Mouse (Mus musculus) kidney, postnatal 10 days (tissue): ENCODE data around the gene Fam171a2.

Source experiments
- DNase-seq: peaks from one replicate; pipeline ENCODE4 v3.0.0; 2021; ENCODE audit warnings: mixed read lengths

Fam171a2 gene

DNA sequence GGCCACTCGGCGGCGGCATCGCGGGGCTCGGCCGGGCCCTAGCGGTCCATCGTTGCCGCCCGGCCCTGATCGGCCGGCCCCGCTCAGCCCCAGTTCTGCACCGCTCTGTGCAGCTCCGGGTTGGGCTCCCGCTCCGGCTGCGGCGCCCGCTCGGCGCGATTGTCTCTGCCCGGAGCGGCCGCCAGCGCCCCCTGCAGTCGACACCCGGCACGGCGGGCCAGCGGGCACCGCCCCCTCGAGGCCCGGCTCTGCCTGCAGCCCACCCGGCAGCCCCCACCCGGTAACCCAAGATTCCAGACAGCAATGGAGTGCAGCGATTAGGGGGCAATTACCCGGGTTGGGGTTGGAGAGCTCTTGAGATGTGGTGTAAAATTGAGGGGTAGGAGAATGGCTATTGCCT lies at the start of gene Fam171a2:
Fam171a2 (minus strand) TSS at position 186 of the 400 bp plus-strand sequence.
- DNase-seq, result peak; percentile 91

DNA sequence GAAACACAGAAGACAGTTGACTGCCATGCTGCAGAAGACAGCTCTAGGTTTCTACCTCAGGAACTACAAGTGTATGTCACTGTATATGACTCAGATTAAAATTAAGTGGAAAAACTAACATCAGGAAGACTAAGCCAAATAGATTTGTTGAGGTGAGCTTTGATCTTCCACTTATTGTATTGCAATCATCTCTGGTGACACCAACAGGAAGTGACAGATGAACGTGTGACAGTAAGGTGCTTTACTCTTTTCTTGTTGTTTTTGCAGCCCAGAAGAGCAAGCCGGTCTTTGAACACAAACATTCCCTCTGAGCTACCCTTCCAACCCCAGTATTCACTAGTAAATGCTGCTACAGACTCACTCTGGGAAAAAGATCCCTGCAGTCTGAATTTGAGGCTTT lies 49.2 kb upstream of the Fam171a2 start:
- no peak for DNase-seq

DNA sequence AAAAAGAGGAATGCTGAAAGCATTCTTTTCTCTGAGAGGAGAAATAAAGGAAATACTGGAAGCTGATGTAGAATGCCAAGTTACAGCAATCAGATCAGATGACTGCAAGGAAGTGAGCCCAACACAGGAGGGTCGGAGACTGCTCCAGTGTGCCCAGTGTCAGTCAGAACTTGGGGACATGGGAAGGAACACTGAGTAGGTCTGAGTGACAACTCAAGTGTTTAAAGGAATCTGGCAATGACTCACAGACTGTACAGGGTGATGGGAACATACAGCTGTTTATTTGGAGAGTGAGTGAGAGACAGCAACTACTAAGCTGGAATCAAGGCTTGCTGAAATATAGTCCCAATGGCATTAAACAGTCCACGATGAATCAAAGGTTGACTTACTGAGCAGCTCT lies 48.7 kb upstream of the Fam171a2 start:
- no peak for DNase-seq

DNA sequence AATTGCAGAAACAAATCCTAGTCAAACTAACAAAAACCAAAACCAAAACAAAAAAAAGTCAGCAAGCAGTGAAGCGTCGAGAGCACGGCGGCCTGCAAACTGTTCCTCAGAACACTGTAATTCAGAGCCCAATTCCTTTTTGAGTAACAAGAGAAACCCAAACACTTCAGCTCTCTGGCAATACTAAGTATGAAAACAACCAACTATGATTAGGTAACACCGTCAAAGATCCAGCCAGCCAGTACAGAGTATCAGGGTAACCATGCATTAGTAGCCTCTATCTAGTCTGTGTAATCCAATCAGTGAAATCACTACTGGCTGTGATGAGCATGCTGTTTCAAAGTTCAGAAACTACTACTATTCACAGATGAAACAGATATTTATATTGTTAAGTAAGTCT lies 48.3 kb upstream of the Fam171a2 start:
- DNase-seq, result no peak

DNA sequence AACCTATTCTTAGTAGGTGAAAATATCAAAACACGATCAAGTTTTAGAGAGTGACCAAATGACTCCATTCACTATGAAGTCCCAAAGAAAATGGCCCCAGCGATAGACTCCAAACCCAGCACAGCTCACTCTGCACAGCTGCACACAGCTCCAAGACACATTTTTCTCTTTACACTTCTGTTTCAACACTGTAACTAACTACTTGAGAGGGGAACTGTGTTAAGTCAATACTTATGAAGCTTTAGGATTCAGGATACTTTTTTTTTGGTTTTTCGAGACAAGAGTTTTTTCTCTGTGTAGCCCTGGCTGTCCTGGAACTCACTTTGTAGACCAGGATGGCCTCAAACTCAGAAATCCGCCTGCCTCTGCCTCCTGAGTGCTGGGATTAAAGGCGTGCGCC lies 47.6 kb upstream of the Fam171a2 start:
- no peak for DNase-seq

DNA sequence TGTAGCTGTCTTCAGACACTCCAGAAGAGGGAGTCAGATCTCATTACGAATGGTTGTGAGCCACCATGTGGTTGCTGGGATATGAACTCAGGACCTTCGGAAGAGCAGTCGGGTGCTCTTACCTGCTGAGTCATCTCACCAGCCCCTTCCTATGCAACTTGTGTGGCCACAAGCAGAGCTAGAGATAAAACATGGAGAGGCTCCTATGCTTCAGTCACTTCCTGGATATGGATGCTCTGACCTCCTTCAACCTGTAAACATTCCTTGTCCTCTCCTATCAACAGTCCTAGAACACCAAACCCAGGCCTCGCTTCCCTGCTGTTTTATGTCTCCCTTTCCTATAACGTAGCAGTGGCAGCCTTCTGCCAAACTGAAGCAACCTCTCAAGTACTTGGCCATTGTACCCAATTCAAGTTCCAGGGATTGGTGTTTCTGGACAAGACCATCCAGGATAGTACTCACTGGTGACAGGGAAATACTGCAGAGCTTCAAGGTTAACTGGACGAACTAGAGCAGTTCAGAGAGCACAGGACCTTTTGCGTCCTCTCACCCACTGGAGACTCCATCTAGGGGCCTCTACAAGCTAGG lies 46.7 kb upstream of the Fam171a2 start:
- no peak for DNase-seq

DNA sequence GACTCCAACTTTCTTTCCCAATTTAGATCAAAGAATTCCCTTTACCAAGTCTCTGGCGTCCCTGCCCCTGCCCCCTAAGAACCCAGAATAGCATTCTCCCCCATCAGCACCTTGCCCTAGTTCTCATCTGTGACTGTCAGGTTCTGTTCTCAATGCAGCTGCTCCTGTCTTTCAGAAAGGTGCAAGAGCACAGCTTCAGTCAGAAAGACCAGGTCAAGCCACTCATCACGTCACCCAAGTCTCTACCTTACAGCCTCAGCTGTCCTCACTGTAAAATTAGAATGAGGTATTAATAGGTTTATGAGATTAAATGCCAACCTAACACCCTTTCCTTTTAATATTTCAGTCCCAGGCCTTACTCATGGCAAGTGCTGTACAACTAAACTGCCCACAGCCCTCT lies 45.8 kb upstream of the Fam171a2 start:
- DNase-seq, result no peak

DNA sequence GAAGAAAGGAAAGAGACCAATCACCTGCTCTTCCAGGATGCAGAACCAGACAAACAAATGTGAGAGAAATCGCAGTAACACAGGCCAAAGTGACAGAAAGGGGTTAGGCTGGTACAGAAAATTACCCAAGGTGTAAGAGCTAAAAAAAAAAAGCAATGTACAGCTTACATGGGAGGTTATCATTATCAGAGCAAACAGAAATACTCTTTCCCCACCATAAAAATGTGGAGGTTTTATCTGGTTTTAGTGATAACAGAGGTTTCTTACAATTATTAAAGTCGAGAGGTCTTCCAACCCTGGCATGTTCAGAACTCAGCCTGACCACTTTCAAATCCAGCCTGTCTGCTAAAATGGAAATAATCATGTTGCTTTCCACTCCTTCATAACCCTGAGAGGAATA lies 40.4 kb upstream of the Fam171a2 start:
- DNase-seq, result no peak

DNA sequence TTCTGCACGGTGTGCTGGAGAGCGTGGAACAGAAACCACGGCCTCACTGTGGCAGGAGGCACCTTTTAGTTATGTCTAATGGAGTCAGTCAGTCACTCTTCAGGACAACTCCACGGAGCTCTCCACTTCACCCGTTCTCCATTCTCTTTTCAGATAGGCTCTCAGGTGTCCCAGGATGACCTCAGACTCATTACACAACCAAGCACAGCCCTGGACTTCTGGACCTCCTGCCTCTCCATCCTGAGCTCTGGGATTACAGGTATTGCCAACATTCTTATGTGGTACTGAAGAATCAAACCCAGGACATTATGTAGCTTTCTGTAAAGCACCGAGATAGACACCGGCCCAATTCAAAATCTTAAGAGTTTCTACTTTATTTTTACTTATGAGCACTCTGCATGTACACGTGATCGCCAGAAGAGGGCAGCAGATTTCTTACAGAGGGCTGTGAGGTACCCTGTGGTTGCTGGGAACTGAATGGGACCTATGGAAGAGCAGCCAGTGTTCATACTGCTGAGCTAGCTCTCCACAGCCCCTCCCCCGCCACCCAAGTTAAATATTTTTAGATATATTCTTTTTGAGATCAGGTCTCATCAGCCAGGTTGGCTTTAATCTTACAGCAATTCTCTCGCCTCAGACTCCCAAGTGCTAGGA lies 39.4 kb upstream of the Fam171a2 start:
- peak; percentile 71 for DNase-seq

DNA sequence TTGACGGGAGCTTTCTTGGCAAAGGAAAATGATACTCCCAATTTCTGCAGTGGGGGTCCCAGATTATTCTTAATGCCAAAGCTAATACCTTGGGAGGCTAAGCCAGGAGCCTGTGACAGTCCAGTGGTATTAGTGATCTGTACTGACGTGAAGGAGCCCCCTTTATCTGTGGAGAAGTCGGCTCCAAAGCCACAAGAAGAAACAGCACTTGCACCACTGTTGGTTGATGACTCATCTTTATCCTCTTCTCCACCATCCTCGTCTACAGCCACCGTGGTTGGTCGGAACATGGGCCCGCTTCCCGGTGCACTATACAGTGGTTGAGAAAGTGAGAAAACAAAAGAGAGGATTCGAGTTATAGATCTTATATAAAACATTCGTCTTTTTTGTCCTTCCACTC lies 34.3 kb upstream of the Fam171a2 start:
- no peak for DNase-seq

DNA sequence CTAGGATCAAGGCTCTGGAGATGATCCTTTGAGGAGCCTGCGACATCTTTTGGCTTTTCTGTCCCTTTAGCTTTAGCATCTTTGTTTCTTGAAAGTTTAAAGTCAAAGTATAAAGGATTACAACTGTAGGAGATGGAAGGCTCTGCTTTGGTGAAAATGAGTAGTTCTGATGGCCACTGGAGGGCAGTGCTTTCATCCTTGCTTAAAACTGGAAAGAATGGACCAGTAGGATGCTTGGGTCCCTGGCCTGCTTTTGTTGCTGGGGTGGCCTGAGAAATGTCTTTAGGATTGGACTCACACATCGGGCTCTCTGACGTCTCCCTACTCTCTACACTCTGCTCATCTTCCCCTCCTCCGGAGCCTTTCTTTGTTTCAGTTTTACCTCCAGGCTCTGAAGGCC lies 33.4 kb upstream of the Fam171a2 start:
- peak; percentile 17 for DNase-seq

DNA sequence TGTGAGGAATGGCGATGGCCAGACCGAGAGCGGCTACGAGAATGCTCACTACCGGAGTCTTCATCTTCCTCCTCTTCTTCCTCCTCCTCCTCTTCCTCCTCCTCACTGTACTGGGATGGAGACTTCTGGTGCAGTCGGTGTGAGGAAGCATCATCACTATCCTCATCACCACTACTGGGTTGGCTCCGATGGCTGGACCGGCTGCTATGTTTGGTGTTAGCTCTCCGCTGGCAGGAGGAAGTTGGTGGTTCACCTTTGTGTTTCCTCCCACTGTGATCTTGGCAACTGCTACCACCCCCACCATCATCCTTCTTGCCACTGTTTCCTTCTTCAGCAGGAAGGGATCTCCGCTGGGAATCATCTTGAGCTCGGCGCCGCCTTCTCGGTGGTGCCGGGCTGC lies 32.6 kb upstream of the Fam171a2 start:
- DNase-seq, result no peak

DNA sequence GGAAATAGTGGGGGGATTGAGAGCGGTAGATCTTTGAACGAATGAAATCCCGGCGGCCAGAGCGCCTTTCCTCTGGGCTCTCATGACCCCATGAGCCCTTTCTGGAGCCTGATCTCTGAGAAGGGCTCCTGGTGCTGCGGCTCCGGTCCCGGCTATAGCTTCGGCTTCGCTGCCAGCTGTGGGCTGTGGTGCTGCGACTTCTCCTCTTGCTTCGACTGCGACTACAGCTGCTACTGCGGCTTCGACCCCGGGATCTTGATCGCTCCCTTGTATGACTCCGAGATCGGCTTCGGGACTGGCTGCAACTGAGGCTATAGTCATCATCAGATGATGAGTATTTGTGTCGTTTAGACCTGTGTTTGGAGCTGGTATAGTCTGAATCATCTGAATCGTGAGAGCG lies 32.1 kb upstream of the Fam171a2 start:
- DNase-seq, result no peak

DNA sequence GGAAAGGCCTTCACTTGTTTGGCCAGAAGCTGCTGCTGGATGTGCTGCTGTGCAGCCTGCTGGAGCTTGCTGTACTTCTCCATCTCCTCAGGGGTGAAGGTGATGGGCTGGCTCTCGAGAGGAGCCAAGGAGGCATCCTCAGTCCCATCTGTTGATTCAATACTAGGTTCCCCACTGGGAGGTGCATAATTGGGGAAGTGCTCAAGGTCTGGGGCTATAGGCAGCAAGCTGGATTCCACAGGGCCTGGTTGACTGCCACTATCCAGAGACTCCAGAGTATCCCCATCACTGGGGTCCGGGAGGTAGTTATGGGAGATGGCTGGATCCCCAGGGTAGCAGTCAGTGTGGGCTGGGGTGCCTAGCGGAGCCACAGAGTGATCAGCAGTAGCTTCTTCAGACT lies 31.2 kb upstream of the Fam171a2 start:
- no peak for DNase-seq

DNA sequence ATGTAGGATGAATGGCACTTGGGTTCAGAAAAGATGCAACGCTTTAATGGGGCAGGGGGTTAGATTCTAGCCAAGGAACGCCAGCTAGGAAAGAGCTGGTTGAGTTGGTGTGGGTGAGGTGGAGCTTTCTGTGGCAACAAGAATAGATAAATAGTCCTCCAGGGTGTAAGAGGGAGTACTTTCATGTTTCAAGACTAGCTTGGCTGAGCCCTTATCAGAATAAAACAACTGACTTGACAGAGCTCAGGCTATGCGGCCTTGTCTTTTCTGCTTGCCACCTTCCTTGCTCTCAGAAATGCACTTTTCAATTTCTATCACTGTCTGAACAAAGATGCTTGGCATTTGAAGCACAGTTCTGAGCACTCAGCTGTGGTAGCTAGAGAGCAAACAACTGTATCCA lies 27.5 kb upstream of the Fam171a2 start:
- no peak for DNase-seq

DNA sequence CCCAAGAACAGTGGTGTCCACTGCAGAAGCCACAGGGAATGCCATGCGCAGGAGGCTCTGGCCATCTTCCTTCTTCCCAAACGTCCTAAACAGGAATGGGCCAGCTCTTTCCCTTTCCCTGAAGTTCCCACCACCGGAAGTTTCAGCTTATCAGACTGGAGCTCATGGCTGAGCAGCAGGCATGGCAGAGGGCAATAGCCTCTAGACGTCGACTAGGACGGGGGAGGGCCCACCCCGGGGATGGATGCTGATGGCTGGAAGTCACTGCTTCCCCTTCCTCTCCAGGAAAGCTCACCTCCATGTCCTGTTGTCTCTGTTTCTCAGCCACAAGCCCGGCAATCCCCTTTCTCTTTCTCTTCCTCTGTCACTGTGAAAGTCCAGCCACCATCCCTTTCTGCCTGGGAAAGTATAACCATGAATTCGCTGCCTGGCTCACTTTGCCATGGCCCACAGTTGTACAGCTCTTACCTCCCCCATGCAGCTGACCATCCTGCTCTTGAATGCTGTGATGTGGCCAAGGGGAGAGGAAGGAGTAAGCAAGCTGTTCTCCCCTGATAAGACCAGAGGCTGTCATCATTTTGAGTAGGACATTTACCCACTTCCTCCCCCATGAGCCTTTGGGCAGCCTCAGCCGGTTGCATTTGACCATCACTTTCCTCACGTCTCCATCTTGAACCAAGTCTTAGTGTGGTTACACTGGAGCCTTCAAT lies 22.3 kb upstream of the Fam171a2 start, which contains the start of gene Itga2b:
Itga2b (minus strand) TSS at position 475 of the 710 bp plus-strand sequence.
- DNase-seq, result no peak

DNA sequence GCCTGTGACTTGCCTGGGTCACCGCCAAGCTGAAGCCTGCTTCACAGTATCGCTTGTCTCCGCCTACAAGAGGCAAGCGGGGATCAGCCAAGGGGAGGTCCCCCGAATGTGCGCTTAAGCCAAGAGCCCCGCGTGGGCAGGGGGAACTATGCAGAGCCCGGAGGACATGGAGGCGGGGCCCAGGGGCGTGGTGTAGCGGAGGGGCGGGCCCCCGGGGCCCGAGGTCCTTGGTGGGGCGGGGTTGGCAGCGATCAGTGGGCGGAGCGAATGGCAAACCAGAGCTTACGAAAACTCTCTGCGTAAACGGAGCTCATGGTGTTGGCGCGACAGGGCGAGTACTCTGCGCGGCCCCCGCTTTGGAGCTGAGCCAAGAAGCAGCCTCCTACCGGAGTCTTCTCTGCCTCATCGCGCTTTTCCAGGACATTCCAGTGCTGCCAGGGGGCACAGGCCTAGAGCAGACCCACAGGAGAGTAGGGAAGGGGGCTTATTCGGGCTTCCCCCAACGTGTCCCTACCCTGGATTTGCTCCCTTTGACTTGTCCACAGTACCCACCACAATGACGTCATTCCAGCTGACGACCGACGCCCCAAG lies 19.7 kb upstream of the Fam171a2 start:
- DNase-seq, result peak; percentile 99

DNA sequence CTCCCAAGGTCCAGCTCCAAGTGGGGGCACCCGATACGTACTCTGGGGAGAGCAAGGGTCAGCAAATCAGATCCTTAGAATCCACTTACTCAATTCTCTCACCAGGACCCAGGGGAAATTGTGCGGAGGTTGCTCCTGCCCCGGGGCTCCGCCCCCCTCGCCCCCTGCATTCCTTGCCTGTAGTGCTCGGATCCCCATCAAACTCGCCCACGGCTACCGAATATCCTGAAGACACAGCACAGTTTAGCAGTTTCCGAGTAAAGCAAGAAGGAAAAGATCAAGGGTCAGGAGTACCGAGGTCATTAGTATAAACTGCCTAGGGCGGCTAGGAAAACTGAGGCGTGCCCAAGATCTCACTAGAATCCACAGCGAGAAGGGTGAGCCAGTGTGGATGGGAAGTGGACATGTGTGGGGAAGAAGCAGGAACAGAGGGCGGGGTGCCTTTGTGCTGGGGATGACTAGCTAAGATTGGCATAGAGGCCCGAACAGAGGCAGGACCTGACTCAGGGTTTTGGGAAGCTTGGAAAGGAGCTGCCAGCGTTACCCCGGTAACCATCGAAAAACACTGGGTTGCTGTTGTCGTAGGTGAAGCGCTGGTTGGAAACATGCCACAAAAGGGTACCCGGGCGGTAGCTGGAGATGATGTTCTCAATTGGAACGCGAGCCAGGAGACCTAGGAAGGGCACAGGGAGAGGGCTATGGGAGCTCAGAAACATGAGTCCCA lies 18.4 kb upstream of the Fam171a2 start:
- DNase-seq, result peak; percentile 59

DNA sequence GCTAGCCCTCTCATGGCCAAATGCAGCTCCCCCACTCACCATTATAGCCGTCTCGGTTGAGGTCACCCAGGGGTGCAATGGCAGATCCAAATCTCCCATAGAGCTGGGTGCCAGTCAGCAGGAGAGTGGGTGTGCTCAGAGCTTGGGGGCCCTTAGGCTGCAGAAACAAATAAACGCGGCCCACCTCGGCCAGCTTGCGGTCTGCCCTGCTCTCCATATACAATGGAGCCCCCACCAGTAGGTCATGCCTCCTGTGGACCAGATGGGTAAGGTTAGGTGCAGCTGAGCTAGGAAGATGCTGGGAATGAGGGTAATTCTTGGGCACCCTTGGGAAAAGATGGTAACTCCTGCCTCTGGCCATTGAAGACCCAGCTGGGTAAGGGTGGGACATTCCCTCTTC lies 17.4 kb upstream of the Fam171a2 start:
- DNase-seq, result no peak

DNA sequence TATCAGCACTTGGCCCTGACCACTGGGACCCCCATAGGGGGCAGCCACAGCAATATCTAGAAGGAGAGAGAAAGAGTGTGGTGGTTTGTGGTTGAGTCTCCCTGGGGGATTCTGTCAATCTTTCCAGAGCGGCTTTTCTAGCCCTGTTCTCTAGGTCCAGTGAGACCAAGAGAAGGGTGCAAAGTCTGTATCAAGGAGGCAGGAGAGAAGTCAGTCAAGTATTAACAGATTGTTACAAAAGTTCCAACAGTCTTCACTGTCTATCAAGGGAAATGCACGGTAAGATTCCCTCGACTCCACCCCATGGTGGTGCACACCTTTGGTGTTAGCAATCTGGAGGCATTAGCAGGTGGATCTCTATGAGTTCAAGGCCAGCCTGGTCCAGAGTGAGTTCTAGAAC lies 14.3 kb upstream of the Fam171a2 start:
- no peak for DNase-seq

DNA sequence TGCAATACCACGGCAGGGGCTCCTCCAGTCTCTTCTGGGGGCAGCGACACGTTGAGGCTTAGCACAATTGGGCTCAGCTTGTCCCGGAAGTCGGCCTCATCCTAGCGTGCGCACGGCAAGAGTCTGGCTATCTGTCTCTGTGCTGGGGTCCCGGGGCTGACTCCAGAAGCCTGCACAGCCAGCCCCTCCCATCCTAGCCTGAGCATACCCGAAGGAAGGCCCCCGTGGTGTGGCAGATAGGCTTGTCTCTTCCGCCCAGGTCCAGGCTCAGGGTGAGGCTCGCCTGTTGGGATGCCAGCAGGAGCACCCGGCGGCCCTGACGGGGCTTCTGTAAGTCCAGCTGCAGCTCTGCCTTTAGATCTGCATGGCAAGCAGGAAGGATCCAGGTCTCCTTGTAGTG lies 13.1 kb upstream of the Fam171a2 start:
- DNase-seq, result no peak

DNA sequence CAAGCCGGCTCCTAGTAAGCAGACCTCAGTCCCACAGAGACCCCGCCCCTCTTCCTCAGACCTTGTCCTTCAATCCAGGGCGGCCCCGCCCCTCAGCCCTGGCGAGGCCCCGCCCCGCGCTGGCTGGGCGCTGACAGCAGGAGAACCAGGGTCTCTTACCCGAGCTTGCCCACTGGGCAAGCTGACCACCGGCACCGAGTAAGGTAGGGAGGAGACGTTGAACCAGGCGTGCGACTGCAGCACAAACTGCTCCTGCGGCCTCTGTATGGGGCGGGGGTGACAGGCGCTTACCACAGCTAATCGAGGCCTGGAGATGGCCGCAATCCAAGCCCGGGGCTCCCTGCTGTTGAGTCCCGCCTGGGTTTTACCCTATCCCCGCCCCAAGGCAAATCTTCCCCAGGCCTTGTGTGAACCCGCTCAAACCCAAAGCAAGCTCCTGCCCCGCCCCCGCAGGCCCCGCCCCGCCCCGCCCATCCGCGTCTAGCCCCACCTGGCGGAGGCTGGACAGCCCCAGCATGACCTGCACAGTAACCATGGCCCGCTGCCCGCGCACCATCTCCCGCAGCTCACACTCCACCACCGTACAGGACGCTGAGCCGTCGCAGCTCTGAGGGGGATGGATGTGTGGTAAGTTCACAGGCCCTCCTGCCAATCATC lies 8.4 kb upstream of the Fam171a2 start:
- DNase-seq, result peak; percentile 93

DNA sequence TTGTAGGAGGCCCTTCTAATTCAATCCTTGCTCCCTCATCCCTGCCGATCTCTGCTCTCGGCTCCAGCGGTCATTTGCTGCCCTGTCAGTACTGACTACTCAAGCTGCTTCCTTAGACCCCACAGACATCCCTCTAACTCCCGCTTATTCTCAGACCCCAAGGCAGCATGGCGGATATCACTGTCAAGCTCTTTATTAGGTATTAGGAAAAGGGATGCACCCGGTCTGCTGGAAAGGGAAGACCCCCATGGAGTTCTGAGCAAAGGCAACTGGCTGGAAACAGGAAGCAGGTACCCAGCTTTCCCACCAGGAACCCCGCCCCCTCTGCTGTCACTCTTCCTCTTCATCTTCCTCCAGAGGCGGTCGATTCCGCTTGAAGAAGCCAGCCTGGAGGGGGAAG lies 5.6 kb upstream of the Fam171a2 start:
- no peak for DNase-seq
